In the genomic region with DNA sequence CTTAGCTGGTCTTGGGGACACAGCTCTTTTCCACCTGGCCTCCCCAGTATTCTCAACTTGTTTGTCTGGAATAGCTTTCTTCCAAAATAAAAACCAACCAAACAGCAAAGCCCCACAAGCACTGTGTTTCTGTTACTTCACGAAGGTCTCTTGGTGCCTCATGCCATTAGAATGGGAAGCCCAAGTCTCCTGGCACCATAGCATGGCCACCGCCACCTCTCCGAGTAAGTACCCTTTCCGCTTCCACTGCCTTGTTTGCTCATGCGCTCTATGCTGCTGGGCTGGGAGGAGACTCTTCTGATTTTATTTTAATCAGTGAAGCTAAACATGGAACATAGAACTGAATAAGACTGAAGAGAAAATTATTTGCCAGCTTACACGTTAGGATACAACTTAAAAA, we compare ENCODE assay signal across 8 mouse cellular contexts. TPM values are rescaled to one million over a fixed set of nuclear protein-coding genes. Genes with fewer than 3 reads are reported as not detected.
DNase-seq lines count a peak whose midpoint lies in the region; ATAC-seq and TF ChIP-seq lines count a peak whose summit lies in the region.

No protein-coding gene starts in this region.

- 64% methylated on average over 6 of the region's 6 CpGs for WGBS in kidney, adult 2 months
- 84% methylated on average over 6 of the region's 6 CpGs for WGBS in bone marrow, adult 2 months
- 73% methylated on average over 6 of the region's 6 CpGs for WGBS in heart, embryonic 14.5 days
- WGBS in liver, embryonic 15.5 days (ENCODE audit: insufficient replicate concordance) = 79% methylated on average over 6 of the region's 6 CpGs

- no peak overlapping the region for H3K4me3 ChIP-seq in kidney, adult 2 months (ENCODE audit: insufficient read depth, low read depth, low read length)
- H3K4me3 ChIP-seq in bone marrow, adult 2 months (replicated peaks; ENCODE audit: control insufficient read depth, low read depth, low read length) = peak overlapping the region; percentile 31
- H3K4me3 ChIP-seq in heart, embryonic 14.5 days (ENCODE audit: control insufficient read depth in 1 of 2, insufficient read depth in 1 of 2, low read depth in 1 of 2, low read length in 2 of 2) = peak overlapping the region in 1 of 2 experiments; percentile 20; a peak in 2 of 4 replicates
- peak overlapping the region; percentile 30 for H3K4me3 ChIP-seq in liver, embryonic 15.5 days (replicated peaks)

- peak overlapping the region; percentile 21; the same call in 1 of the 2 replicates for H3K9ac ChIP-seq in heart, embryonic 14.5 days (ENCODE audit: low read length)
- H3K9ac ChIP-seq in liver, embryonic 15.5 days = 0 out of 2 replicates have a peak overlapping the region, but pooled peaks have one; percentile 3

- ATAC-seq in heart, embryonic 14.5 days (ENCODE audit: insufficient number of reproducible peaks, insufficient read depth, low FRiP score, low read depth) = no peak
- no peak for ATAC-seq in liver, embryonic 15.5 days (ENCODE audit: insufficient read depth)

- peaks cover 34% of the 10 kb centered on the region for H3K4me1 ChIP-seq in kidney, adult 2 months (ENCODE audit: control insufficient read depth, insufficient read depth, low read length)
- H3K4me1 ChIP-seq in bone marrow, adult 2 months (ENCODE audit: control insufficient read depth, insufficient read depth, low read length) = peaks cover 4% of the 10 kb centered on the region; the same call in 1 of the 2 replicates
- peaks cover 16 to 56% of the 10 kb centered on the region in 2 experiments for H3K4me1 ChIP-seq in heart, embryonic 14.5 days (ENCODE audit: control insufficient read depth in 2 of 2, insufficient read depth in 2 of 2, low read length in 2 of 2)
- H3K4me1 ChIP-seq in liver, embryonic 15.5 days (replicated peaks) = peaks cover 54% of the 10 kb centered on the region

- no peaks in the 10 kb centered on the region for H3K9me3 ChIP-seq in heart, embryonic 14.5 days (ENCODE audit: control insufficient read depth, low read length)
- H3K9me3 ChIP-seq in liver, embryonic 15.5 days (replicated peaks) = no peaks in the 10 kb centered on the region

- H3K27ac ChIP-seq in kidney, adult 2 months (ENCODE audit: insufficient read depth, low read depth, low read length) = peak overlapping the region; percentile 20; the same call in 1 of the 2 replicates
- no peak overlapping the region for H3K27ac ChIP-seq in bone marrow, adult 2 months (ENCODE audit: control insufficient read depth, insufficient read depth, low read depth, low read length, poor library complexity)
- H3K27ac ChIP-seq in heart, embryonic 14.5 days (replicated peaks in 1 of 2; ENCODE audit: control insufficient read depth in 1 of 2, insufficient read depth in 1 of 2, low read depth in 2 of 2, low read length in 2 of 2) = no peak overlapping the region
- H3K27ac ChIP-seq in liver, embryonic 15.5 days (replicated peaks) = 0 out of 2 replicates have a peak overlapping the region, but pooled peaks have one; percentile 2

- H3K4me2 ChIP-seq in heart, embryonic 14.5 days (ENCODE audit: low read length) = peak overlapping the region; percentile 76
- H3K4me2 ChIP-seq in liver, embryonic 15.5 days = peak overlapping the region; percentile 52

- DNase-seq in kidney, adult 2 months = no peak
- DNase-seq in kidney, adult 8-10 months = no peak
- no peak for DNase-seq in urinary bladder, postnatal 10 days (ENCODE audit: low spot score)
- no peak for DNase-seq in cerebellum, postnatal 4 days (ENCODE audit: low spot score in 2 of 2)
- DNase-seq in cerebellum, adult 11 months = no peak

- H3K36me3 ChIP-seq in kidney, adult 2 months (ENCODE audit: control insufficient read depth, insufficient read depth, low read length) = no peaks in the 10 kb centered on the region
- H3K36me3 ChIP-seq in heart, embryonic 14.5 days (ENCODE audit: control insufficient read depth, insufficient read depth, low read length) = peaks cover 3% of the 10 kb centered on the region; the same call in 1 of the 2 replicates
- peaks cover 13% of the 10 kb centered on the region for H3K36me3 ChIP-seq in liver, embryonic 15.5 days (replicated peaks)

- TF ChIP-seq CTCF in kidney, adult 2 months (conservative IDR thresholded peaks at IDR 0.05; ENCODE audit: insufficient read depth, insufficient read length, low read depth, low read length) = no peak
- no peak for TF ChIP-seq CTCF in bone marrow, adult 2 months (IDR thresholded peaks at IDR 0.05; ENCODE audit: control insufficient read depth, insufficient read depth, low read length)

- no peaks in the 10 kb centered on the region for H3K27me3 ChIP-seq in kidney, adult 2 months (replicated peaks; ENCODE audit: control insufficient read depth, insufficient read depth, low read length)
- H3K27me3 ChIP-seq in heart, embryonic 14.5 days (ENCODE audit: control insufficient read depth, insufficient read depth, low read length) = no peaks in the 10 kb centered on the region
- H3K27me3 ChIP-seq in liver, embryonic 15.5 days = no peaks in the 10 kb centered on the region

- no peak for TF ChIP-seq POLR2A in kidney, adult 2 months (IDR thresholded peaks at IDR 0.05; ENCODE audit: low read depth, low read length)
- TF ChIP-seq POLR2A in bone marrow, adult 2 months (IDR thresholded peaks at IDR 0.05; ENCODE audit: borderline replicate concordance, control insufficient read depth, low read depth, low read length) = no peak

RNA-seq across cellular contexts. Expression of a gene that starts 2.3 kb away (rescaled TPM):
- 15.9 and 23.8 TPM in 2 replicates for polyA plus RNA-seq in kidney, adult 2 months (2012; rRNA removed)
- polyA plus RNA-seq in bone marrow, adult 2 months (2011; ENCODE audit: insufficient read depth, insufficient read length, low replicate concordance, missing spikeins) = 115 and 118 TPM in 2 replicates
- 154 and 156 TPM in 2 replicates for polyA plus RNA-seq in heart, embryonic 14.5 days (2014; fragmentation: Nextera tagmentation; extraction: Ambion mirVana)
- polyA plus RNA-seq in liver, embryonic 15.5 days (2015; fragmentation: Nextera tagmentation; extraction: Ambion mirVana) = 79.7 and 86.7 TPM in 2 replicates

RNA-seq across cellular contexts. Expression of a gene that starts 42.9 kb away (rescaled TPM):
- 3.0 and 4.3 TPM in 2 replicates for polyA plus RNA-seq in kidney, adult 2 months (2012; rRNA removed)
- 7.0 and 8.3 TPM in 2 replicates for polyA plus RNA-seq in bone marrow, adult 2 months (2011; ENCODE audit: insufficient read depth, insufficient read length, low replicate concordance, missing spikeins)
- polyA plus RNA-seq in heart, embryonic 14.5 days (2014; fragmentation: Nextera tagmentation; extraction: Ambion mirVana) = 27.7 and 29.3 TPM in 2 replicates
- polyA plus RNA-seq in liver, embryonic 15.5 days (2015; fragmentation: Nextera tagmentation; extraction: Ambion mirVana) = 3.9 and 4.2 TPM in 2 replicates

Comparison
In these comparisons a context has a peak if more than half of its experiments do, and no peak if none do; other contexts are left out.
1. H3K27ac ChIP-seq: peak in kidney, adult 2 months (single experiment) and liver, embryonic 15.5 days (single experiment); none in bone marrow, adult 2 months (single experiment) and heart, embryonic 14.5 days (0 of 2).